Comparison of ENCODE assay signal across 17 mouse cellular contexts in the genomic region with DNA sequence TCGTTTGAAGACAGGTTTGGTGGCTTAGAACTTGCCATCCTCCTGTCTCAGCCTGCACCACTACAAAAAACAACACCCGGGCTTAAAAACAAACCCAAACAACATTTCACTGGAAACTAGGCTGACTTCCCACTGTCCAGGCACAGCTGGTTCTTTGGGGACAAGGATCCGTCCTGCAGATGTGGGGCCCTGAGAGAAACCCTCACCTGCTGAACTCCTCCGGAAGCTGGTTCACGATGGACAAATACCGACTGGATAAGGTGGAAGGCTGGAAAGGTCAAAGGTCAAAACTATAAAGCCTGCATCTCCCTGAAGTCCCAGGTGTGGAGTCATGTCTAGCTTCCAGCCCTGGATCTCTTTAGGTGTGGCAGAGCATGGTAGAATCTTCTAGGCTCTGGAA.
"Had no signal": no experiment of that assay in that cellular context is flagged by ENCODE, and none has a peak within 500 bp of the region (broad histone marks: within the 10 kb centered on the region; RNA-seq: fewer than 3 reads in every experiment).

No protein-coding gene starts in this region.

- H3K9me3 ChIP-seq: limb, embryonic 15.5 days; liver, embryonic 13.5 days; neural tube, embryonic 13.5 days had no signal

- H3K9ac ChIP-seq: limb, embryonic 15.5 days; liver, embryonic 13.5 days; neural tube, embryonic 13.5 days had no signal

- H3K4me2 ChIP-seq: limb, embryonic 15.5 days; liver, embryonic 13.5 days; midbrain, embryonic 11.5 days; neural tube, embryonic 13.5 days had no signal

- H3K27ac ChIP-seq: layer of hippocampus, adult 2 months; limb, embryonic 15.5 days; liver, embryonic 13.5 days; neural tube, embryonic 13.5 days had no signal

- DNase-seq: kidney, adult 2 months; kidney, postnatal 25 days; layer of hippocampus, adult 9-11 months; liver, embryonic 13.5 days; lung, adult 2 months; lung, postnatal 14 days; lung, postnatal 4 days; midbrain, embryonic 14.5 days; retina, postnatal 1 day; right cerebral cortex, postnatal 25 days; spleen, adult 18-20 months; thymus, postnatal 36 days had no signal

- H3K4me3 ChIP-seq: layer of hippocampus, adult 2 months; limb, embryonic 15.5 days; liver, embryonic 13.5 days; myocyte; neural tube, embryonic 13.5 days had no signal

- H3K36me3 ChIP-seq: limb, embryonic 15.5 days; liver, embryonic 13.5 days; neural tube, embryonic 13.5 days had no signal
